Comparison of ENCODE assay signal across 16 mouse cellular contexts in the genomic region with DNA sequence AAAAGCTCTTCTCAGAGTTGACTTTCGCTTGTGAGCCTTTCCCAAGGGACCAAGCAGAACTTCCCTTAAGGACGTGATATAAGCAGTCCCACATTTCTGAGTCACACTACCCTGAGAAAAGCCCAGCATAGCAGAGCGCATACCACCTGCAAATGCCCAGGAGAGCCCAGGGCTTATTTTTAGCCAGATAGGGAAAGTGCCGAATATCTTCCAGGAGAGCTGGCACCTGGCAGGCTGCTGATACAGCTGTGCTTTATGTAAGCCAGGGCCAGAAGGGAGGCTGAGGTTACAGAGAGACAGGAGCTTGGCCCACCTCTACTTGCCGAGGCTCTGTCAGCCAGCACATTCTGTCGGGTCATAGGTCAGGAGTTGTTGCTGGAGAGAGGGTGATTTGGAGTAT. TPM values are rescaled to one million over a fixed set of nuclear protein-coding genes. Genes with fewer than 3 reads are reported as not detected.
DNase-seq lines count a peak whose midpoint lies in the region; ATAC-seq lines count a peak whose summit lies in the region.
"Had no signal": no experiment of that assay in that cellular context is flagged by ENCODE, and none has a peak within 500 bp of the region (broad histone marks: within the 10 kb centered on the region; RNA-seq: fewer than 3 reads in every experiment).

No protein-coding gene starts in this region.

- no peak for ATAC-seq in erythroid progenitor cell, adult 5-6 weeks (replicated peaks; ENCODE audit: low FRiP score, poor library complexity, severe bottlenecking)
- ATAC-seq: liver, postnatal 0 days; midbrain, embryonic 16.5 days had no signal

- DNase-seq in heart, adult 18-20 months, result peak; percentile 55 to 66
- no peak for DNase-seq in heart, embryonic 10.5 days (ENCODE audit: low spot score)
- DNase-seq in brain, adult 2 months (ENCODE audit: low read depth, low spot score), result peak; percentile 60
- DNase-seq in heart, adult 8-10 months (ENCODE audit: low spot score), result peak; percentile 41
- DNase-seq in heart, postnatal 14 days, result peak; percentile 23 to 56
- DNase-seq in ovary, adult 18-20 months (ENCODE audit: low spot score), result no peak
- DNase-seq in lung, postnatal 25 days (ENCODE audit: low spot score), result no peak
- DNase-seq: adrenal gland, postnatal 25 days; liver, postnatal 0 days; thymus, adult 18-20 months had no signal

- intact Hi-C loops in heart, postnatal 14 days (cut with DNase I), result no loop called here

- no peak overlapping the region for H3K4me3 ChIP-seq in heart, embryonic 10.5 days
- H3K4me3 ChIP-seq: embryonic facial prominence, embryonic 12.5 days; hindbrain, embryonic 10.5 days; kidney, embryonic 15.5 days; limb, embryonic 15.5 days had no signal

- no peaks in the 10 kb centered on the region for H3K9me3 ChIP-seq in heart, embryonic 10.5 days
- H3K9me3 ChIP-seq: embryonic facial prominence, embryonic 12.5 days; hindbrain, embryonic 10.5 days; kidney, embryonic 15.5 days; limb, embryonic 15.5 days had no signal

- 30% methylated on average over 6 of the region's 6 CpGs for WGBS in heart, embryonic 10.5 days

- H3K36me3 ChIP-seq in heart, embryonic 10.5 days, result no peaks in the 10 kb centered on the region
- H3K36me3 ChIP-seq: embryonic facial prominence, embryonic 12.5 days; hindbrain, embryonic 10.5 days; kidney, embryonic 15.5 days; limb, embryonic 15.5 days had no signal

- H3K4me1 ChIP-seq in heart, embryonic 10.5 days, result peaks cover 12% of the 10 kb centered on the region

- no peaks in the 10 kb centered on the region; the same call in 1 of the 2 replicates for H3K27me3 ChIP-seq in heart, embryonic 10.5 days (ENCODE audit: insufficient read depth, poor library complexity, severe bottlenecking)
- H3K27me3 ChIP-seq: embryonic facial prominence, embryonic 12.5 days; kidney, embryonic 15.5 days; limb, embryonic 15.5 days had no signal

- H3K27ac ChIP-seq in heart, embryonic 10.5 days, result no peak overlapping the region
- H3K27ac ChIP-seq: embryonic facial prominence, embryonic 12.5 days; hindbrain, embryonic 10.5 days; kidney, embryonic 15.5 days; limb, embryonic 15.5 days had no signal

RNA-seq across cellular contexts. Expression of gene Rhbdl3, which starts 16.1 kb away (rescaled TPM):
- total RNA-seq in heart, adult 18-20 months (2021), result 1 to 10 TPM; 5.2 to 7.0 TPM
- polyA plus RNA-seq in heart, embryonic 10.5 days (2016; fragmentation: Nextera tagmentation; extraction: Ambion mirVana), result 0.39 and 1.2 TPM in 2 replicates
- total RNA-seq in heart, adult 8-10 months (2022), result 10 to 100 TPM in 1 of 4 experiments, 1 to 10 TPM in 3; 6.7 to 10.0 (median 7.8) TPM
- 1 to 10 TPM; 3.8 to 5.3 TPM for total RNA-seq in heart, postnatal 14 days (2021)
- total RNA-seq in erythroid progenitor cell, adult 5-6 weeks (2015; ENCODE audit: low replicate concordance), result not detected in 2 replicates
- not detected in 2 replicates for total RNA-seq in erythroid progenitor cell, adult 5-6 weeks (2017; ENCODE audit: low replicate concordance)

Comparison
In these comparisons a context has a peak if more than half of its experiments do, and no peak if none do; other contexts are left out.
1. DNase-seq: peak in heart, adult 18-20 months (2 of 2), brain, adult 2 months (single experiment), heart, adult 8-10 months (single experiment) and heart, postnatal 14 days (2 of 2); none in heart, embryonic 10.5 days (single experiment), ovary, adult 18-20 months (single experiment) and lung, postnatal 25 days (single experiment).
2. RNA of gene Rhbdl3, which starts 16.1 kb away (total RNA-seq): 6.7 to 10.0 TPM in heart, adult 8-10 months, 5.2 to 7.0 TPM in heart, adult 18-20 months and 3.8 to 5.3 TPM in heart, postnatal 14 days; not detected in erythroid progenitor cell, adult 5-6 weeks; every median in the first group is over 4 times any median in the second.